ENCODE assay signal across 9 mouse cellular contexts in genomic region chr4:24574276-24574675, GRCm38 (mm10).
DNase-seq lines count a peak whose midpoint lies in the region; ATAC-seq and TF ChIP-seq lines count a peak whose summit lies in the region.
"Had no signal": no experiment of that assay in that cellular context is flagged by ENCODE, and none has a peak within 500 bp of the region (broad histone marks: within the 10 kb centered on the region; RNA-seq: fewer than 3 reads in every experiment).

No protein-coding gene starts in this region.

- peak; percentile 49; the same call in 1 of the 2 replicates for ATAC-seq in liver, embryonic 12.5 days

- H3K27me3 ChIP-seq in C2C12 (ENCODE audit: control insufficient read depth, insufficient read depth, insufficient read length) = no peaks in the 10 kb centered on the region
- no peaks in the 10 kb centered on the region for H3K27me3 ChIP-seq in embryonic facial prominence, embryonic 10.5 days (replicated peaks; ENCODE audit: low read depth, poor library complexity, severe bottlenecking)
- no peaks in the 10 kb centered on the region for H3K27me3 ChIP-seq in liver, embryonic 12.5 days (replicated peaks)
- no peaks in the 10 kb centered on the region for H3K27me3 ChIP-seq in splenic B cell, adult 2 months (ENCODE audit: control insufficient read depth, insufficient read depth, low read length, poor library complexity, severe bottlenecking)
- H3K27me3 ChIP-seq: embryonic facial prominence, embryonic 15.5 days had no signal

- H3ac ChIP-seq in C2C12 (ENCODE audit: control insufficient read depth, insufficient read length, low read depth) = no peak overlapping the region

- H3K36me3 ChIP-seq in C2C12 (ENCODE audit: control insufficient read depth, insufficient read depth) = peaks cover 30% of the 10 kb centered on the region
- peaks cover 39% of the 10 kb centered on the region for H3K36me3 ChIP-seq in embryonic facial prominence, embryonic 10.5 days (replicated peaks)
- peaks cover 41% of the 10 kb centered on the region for H3K36me3 ChIP-seq in liver, embryonic 12.5 days
- H3K36me3 ChIP-seq in splenic B cell, adult 2 months (ENCODE audit: control insufficient read depth, insufficient read depth, low read length, poor library complexity, severe bottlenecking) = no peaks in the 10 kb centered on the region

- no peak overlapping the region for H3K9ac ChIP-seq in liver, embryonic 12.5 days
- H3K9ac ChIP-seq: embryonic facial prominence, embryonic 15.5 days had no signal

- peaks cover 5% of the 10 kb centered on the region; the same call in 1 of the 2 replicates for H3K9me3 ChIP-seq in embryonic facial prominence, embryonic 10.5 days
- no peaks in the 10 kb centered on the region for H3K9me3 ChIP-seq in liver, embryonic 12.5 days (replicated peaks)
- H3K9me3 ChIP-seq: embryonic facial prominence, embryonic 15.5 days had no signal

- no peak overlapping the region for H3K4me3 ChIP-seq in C2C12 (ENCODE audit: insufficient read depth, poor library complexity, severe bottlenecking)
- no peak overlapping the region for H3K4me3 ChIP-seq in embryonic facial prominence, embryonic 10.5 days
- no peak overlapping the region for H3K4me3 ChIP-seq in liver, embryonic 12.5 days
- H3K4me3 ChIP-seq: embryonic facial prominence, embryonic 15.5 days had no signal

- DNase-seq in adrenal gland, postnatal 25 days = peak; percentile 84
- DNase-seq in embryonic facial prominence, embryonic 10.5 days (ENCODE audit: low spot score) = peak; percentile 78
- peak; percentile 51 for DNase-seq in heart, adult 8-10 months (ENCODE audit: low spot score)
- DNase-seq in kidney, postnatal 14 days = peak; percentile 76
- peak; percentile 74 for DNase-seq in neural tube, embryonic 10.5 days (ENCODE audit: extremely low spot score, low spot score)
- DNase-seq in splenic B cell, adult 2 months (ENCODE audit: low read depth, low spot score) = peak; percentile 74

- no peak overlapping the region for H3K4me2 ChIP-seq in liver, embryonic 12.5 days
- H3K4me2 ChIP-seq: embryonic facial prominence, embryonic 15.5 days had no signal

- no peaks in the 10 kb centered on the region for H3K4me1 ChIP-seq in embryonic facial prominence, embryonic 10.5 days
- peaks cover 15% of the 10 kb centered on the region for H3K4me1 ChIP-seq in liver, embryonic 12.5 days
- H3K4me1 ChIP-seq: embryonic facial prominence, embryonic 15.5 days had no signal

- H3K27ac ChIP-seq in embryonic facial prominence, embryonic 10.5 days (replicated peaks) = no peak overlapping the region
- H3K27ac ChIP-seq in liver, embryonic 12.5 days = no peak overlapping the region
- H3K27ac ChIP-seq: embryonic facial prominence, embryonic 15.5 days had no signal

- H3K79me2 ChIP-seq in C2C12 (ENCODE audit: control insufficient read depth, insufficient read depth) = peaks cover 13% of the 10 kb centered on the region

- peak; percentile 78 for TF ChIP-seq CTCF in C2C12 (IDR thresholded peaks at IDR 0.05; ENCODE audit: control insufficient read depth, insufficient read depth, insufficient read length)

- WGBS in embryonic facial prominence, embryonic 10.5 days = 22% methylated on average over 6 of the region's 6 CpGs
- WGBS in liver, embryonic 12.5 days (ENCODE audit: insufficient replicate concordance) = 21% methylated on average over 6 of the region's 6 CpGs

- H3K79me3 ChIP-seq in C2C12 (ENCODE audit: low read depth) = no peaks in the 10 kb centered on the region

TF ChIP-seq in C2C12, 6 proteins besides CTCF, POLR2A, EP300 and RAD21:
- TF ChIP-seq CEBPB (IDR thresholded peaks at IDR 0.05; ENCODE audit: low read depth) = no peak
- TF ChIP-seq MAX (IDR thresholded peaks at IDR 0.05) = no peak
- no peak for TF ChIP-seq USF1 (IDR thresholded peaks at IDR 0.05; ENCODE audit: low read depth)
- no peak for TF ChIP-seq MYOG (IDR thresholded peaks at IDR 0.05; ENCODE audit: control insufficient read depth, extremely low read depth, insufficient read length)
- TF ChIP-seq MYOD1 (IDR thresholded peaks at IDR 0.05; ENCODE audit: control insufficient read depth, insufficient read length, low read depth) = no peak
- TF ChIP-seq FOSL1 (IDR thresholded peaks at IDR 0.05; ENCODE audit: insufficient read depth, low read length, poor library complexity, severe bottlenecking) = no peak
